Mouse (Mus musculus) A20 (cell line): Measurements from ENCODE around the gene Xpnpep2.

Experiments
- DNase-seq: peaks from one replicate; pipeline ENCODE4 v3.0.0-alpha.2; 2011; ENCODE audit warnings: low read depth, low spot score

Xpnpep2 gene

GRCm38 (mm10) chrX:48108394-48109315 lies at the start of gene Xpnpep2:
TSS of gene Xpnpep2 (plus strand) at chrX:48108725.
- DNase-seq = no peak

DNA sequence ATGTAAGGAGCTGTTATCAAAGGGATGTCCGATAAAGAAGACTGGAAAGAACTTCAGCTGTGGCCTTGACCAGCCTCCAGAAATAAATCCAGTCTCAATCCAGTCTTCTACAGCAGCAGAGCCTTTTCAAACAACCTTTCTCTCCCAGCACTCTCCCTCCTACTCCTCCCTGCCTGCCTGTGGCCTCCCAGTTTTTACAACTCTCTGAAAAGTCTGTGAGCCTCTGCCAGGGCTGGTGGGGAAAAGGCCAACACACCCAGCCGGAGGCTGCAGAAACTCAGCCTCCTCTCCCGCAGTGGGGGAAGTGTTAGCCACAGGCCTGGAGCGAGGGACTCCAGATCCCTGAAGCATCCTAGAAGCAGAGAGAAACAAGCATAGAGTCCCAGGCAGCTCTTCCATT lies 46.0 kb upstream of the Xpnpep2 start:
- no peak for DNase-seq

DNA sequence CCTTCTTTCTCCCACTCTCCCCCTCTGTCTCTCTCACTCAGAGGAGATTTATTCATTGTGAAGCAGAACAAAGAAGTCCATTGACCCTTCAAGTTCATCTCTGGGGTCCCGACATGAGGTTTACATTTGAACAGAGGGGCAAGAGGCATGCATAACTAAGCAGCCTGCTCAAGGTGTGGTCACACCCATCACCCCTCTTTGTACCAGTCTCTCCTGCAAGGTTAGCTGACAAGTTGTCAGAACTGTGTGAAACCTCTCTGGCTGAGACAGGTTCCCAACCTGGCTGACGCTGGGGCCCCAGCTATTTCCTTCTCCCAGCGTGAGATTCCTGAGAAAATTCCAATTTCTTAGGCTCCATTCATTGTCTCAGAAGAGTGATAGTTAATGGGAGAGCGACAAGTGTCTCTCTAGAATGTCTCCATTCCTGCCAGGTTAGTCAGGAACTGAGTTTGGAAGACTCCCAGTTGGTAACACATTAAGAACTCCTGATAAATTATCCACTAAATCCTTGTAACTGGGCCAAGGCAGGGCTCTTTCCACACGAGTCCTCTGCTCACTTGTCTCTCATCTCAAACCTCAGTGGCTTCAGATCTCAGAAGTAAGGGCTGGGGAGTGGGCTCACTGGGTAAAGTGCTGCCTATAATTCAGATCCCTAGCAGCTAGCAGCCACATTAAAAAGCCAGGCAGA lies 44.2 kb upstream of the Xpnpep2 start:
- no peak for DNase-seq

- no peak for DNase-seq
Measured at GRCm38 (mm10) chrX:48066891-48067290, 41.6 kb upstream of the Xpnpep2 start.

GRCm38 (mm10) chrX:48071961-48072360 lies 36.6 kb upstream of the Xpnpep2 start:
- DNase-seq = no peak

DNA sequence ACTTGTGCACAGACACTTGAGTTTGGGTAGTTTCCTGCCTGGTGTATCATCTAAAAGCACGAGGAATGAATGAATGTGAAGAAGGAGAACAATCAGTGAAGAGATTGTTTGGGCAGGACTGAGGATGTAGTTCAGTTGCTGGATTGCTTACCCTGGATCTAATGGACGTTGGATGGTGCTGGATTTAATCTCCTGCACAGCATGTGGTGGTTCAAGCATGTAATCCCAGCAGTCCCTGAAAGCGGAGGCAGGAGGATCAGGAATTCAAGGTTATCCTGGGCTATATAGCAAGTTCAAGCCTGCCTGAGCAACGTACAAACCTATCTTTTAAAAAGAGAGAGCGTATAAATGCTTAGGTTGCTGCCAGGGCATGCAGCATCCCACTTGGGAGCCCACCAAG lies 36.1 kb upstream of the Xpnpep2 start:
- DNase-seq = no peak

- no peak for DNase-seq
Measured at GRCm38 (mm10) chrX:48074691-48075090, 33.8 kb upstream of the Xpnpep2 start.

DNA sequence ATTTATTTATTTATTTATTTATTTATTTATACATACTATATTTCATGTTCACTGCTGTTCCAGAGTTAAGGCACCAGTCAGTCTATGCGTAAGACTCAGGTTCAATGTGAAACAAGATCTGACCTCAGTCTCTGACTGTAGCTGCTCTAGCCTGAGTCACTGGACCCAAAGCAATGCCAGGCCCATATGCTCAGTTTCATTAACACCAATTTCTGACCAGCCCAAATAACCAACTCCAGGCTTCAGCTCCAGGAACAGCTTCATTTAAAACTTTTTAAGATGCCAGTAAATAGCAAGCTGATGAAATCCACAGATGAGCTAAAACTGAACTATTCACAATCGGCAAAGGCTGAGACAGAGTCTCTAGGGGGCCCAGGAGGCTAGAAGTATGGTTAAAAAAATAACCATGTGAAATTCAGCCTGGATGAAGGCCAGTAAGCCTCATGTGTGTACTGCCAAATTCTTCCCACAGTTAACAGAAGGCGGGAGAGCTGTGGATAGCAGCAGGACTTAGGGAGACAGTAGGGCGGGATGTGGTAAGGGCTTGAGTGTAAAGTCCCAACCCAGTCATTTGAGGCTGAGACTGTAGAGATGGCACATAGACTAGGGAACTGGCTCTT lies 31.6 kb upstream of the Xpnpep2 start:
- no peak for DNase-seq

GRCm38 (mm10) chrX:48082364-48082763 lies 26.2 kb upstream of the Xpnpep2 start:
- DNase-seq = no peak

GRCm38 (mm10) chrX:48092129-48092528 lies 16.4 kb upstream of the Xpnpep2 start:
- no peak for DNase-seq

- DNase-seq = peak; percentile 17
Measured at GRCm38 (mm10) chrX:48093555-48093954, 15.0 kb upstream of the Xpnpep2 start.

DNA sequence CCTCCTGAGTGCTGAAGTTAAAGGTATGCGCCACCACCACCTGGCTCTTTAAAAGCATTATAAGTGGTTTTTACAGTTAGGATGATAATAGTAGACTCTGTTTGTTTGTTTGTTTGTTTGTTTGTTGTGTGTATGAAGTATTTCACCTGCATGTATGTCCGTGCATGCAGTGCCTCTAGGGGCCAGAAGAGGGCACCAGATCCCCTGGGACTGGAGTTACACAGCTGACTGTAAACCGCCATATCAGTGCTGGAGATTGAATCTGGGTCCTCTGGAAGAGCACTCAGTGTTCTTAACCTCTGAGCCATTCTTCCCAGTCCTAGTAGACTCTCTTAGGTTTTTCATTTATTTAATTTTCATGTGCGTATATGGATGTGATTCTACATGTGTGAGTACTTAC lies 13.9 kb upstream of the Xpnpep2 start:
- DNase-seq = peak; percentile 55

- peak; percentile 68 for DNase-seq
Measured at GRCm38 (mm10) chrX:48096580-48096979, 11.9 kb upstream of the Xpnpep2 start.

DNA sequence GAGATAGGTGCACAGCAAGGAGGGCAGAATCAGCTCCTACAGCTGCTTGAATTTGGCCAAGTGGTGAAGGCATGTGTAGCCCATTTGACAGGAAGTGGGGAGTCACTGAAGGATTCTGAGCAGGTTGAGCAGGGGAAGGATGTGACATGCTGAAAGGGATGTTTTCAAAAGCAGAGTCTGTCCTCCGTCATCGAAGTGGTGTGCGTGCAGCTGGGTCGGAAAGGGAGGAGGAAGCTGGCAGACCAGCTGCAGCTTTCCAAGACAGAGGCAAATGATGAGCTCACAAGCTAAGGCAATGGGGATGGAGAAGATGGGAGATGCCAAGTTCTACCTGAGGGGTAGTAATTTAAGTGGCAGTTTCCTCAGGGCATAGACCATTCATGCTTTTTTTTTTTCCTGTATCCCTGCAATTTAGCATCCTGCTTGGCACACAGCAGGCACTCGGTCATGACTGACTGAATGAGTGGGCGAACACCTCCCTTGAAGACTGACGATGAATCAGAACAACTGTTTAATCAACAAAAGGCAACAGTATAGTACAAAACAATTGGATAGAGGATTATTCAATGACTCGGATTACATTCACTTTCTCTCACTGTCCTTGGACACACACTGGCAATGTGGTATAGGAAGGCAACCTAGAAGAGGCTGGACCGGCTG lies 9.9 kb upstream of the Xpnpep2 start:
- no peak for DNase-seq

DNA sequence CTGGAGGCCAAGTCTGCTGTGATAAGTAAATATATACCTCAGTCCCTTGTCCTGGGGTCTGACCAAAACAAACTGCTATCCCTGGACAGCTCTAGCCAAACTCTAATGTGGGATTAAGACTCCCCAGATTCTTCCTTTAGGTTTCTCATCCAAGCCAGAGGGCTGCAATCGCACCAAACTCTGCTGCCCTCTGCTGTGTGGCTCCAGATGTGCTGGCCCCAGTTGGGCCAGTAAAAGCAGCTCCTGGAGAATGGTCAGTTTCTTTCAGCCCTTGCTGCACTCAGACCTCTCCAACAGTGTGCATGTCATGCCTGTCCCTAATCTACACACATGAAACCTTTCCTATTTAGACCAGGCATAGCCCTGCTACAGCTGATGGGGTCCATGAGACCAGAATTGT lies 8.7 kb upstream of the Xpnpep2 start:
- peak; percentile 4 for DNase-seq

DNA sequence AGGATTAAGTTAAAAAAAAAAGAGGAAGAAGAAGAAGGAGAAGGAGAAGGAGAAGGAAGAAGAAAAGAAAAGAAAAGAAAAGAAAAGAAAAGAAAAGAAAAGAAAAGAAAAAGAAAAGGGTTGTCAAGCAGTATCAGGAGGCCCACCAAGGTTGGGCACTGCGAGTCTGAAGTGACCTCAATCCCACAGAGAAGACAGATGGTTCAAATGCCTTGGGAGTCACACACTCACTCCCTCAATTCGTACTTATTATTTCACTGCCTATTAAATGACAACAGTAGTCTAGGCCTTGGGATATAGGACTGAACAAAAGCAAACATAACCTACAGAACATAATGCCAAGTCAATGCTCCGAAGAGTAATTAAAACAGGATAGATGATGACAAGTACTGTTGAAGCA lies 5.3 kb upstream of the Xpnpep2 start:
- DNase-seq = no peak

GRCm38 (mm10) chrX:48104736-48105441 lies 3.6 kb upstream of the Xpnpep2 start:
- no peak for DNase-seq

DNA sequence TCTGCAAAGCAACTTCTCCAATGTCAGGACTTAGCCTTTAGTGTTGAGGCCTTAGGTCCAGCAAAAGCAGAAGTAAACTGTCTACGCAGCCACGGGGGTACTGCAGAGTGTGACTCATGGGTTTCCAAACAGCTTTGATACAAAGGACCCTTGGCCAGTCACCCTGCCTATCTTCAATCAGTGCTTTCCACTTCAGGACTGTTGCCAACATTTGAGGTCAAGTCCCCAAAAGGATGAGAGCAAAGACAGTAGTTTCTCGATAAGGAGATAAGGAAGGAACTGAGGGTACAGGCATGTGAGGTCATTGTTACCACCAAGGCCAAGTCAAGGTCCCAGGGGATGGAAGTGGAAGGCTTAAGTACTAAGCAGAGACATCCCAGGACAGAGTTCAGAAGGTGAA lies 2.3 kb upstream of the Xpnpep2 start:
- DNase-seq = peak; percentile 15

- no peak for DNase-seq
Measured at GRCm38 (mm10) chrX:48109316-48109655, 761 bp downstream of the Xpnpep2 start.

DNA sequence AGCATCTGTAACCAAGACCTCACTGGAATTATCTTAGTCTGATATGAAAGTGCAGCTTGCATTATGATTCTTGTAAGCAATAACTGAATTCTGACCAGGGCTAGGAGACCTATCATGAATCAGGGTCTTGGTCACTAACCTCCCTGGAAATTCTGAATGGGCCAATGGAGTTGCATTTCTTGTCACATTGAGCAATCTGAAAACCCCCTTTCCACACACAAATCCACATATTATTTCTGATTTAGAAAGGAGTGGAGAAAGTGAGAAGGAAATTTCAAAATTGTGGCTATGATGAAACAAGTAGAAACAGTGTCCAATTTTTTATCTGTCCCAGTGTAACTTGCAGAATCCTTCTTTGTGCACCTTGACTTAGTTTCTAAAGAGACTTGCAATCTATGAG lies 10.8 kb downstream of the Xpnpep2 start:
- no peak for DNase-seq
